Mouse (Mus musculus): ENCODE results near the gene Tenm2.

DNA sequence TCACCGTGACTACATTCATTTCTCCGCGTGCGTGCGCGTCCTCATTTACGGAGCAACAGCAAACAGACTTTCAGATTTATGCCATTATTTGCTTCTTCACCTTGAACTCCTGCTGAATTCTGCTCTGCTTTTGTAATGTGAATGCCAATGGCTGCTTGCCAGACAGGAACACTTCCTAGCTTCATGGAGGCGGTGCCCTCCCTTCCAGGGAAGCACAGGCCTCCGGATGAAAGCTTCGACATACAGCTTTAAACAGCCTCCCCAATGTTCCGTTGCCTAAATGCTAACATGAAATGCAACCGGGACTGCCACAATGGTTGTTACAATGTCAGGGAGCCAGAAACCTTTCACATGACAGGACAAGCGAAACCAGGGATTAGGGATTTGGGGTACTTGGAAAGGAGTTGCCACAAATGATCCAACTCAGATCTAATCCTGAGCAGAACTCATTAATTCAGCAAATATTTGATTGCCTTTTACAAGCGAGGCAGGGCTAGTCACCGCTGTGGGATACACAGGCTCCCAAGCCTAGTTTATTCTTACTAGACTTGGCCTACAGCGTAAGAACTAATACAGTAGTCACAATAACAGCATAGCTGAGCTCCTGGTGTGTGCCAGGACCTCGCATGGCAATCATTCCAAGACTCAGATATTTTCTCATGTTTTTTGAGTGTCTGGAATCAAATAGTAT lies 970.8 kb downstream of the Tenm2 start:
- TF ChIP-seq CTCF (IDR thresholded peaks at IDR 0.05; ENCODE audit: control insufficient read depth, insufficient read depth, low read length): no peak
- TF ChIP-seq POLR2A (IDR thresholded peaks at IDR 0.05; ENCODE audit: borderline replicate concordance, control insufficient read depth, low read depth, low read length): no peak

Data from bone marrow, adult 2 months (tissue).